ENCODE assay signal across 8 mouse cellular contexts in the genomic region with DNA sequence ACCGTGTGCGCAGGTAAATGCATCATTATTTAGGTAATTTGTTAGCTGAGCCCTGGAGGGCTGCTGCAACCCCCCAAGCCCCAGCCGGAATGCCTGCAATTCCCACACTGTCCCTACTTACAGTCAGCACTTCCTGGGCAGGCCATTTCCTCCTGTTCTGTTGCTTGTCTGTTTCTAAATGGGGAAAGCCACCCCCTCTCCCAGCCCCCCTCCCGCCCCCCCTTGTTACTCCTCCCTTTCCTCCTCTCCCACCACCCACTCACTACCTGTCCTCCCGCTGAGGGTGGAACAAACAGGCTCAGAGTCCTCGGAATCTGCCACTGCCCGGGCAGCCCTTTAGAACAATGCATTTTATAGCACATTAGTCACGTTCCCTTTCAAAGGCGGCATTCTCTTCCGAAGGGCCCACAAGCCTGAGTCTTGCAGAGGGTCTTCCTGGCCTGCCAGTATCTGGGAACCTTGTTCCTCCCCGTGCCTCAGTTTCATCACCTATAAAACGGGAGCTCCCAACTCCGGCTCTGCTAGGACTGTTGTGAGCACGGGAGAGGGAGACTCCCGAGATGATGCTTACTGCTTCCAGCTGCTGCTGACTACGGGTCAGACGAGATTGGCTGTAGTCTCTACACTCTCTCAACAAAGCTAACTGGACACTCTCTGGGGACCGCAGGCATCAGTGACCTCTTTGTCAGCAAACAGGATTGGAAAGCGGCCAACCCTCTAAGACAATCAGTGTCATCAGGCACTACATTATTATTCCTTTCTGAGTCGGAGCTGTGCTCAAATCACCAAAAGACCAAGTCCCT. TPM values are rescaled to one million over a fixed set of nuclear protein-coding genes. Genes with fewer than 3 reads are reported as not detected.
DNase-seq lines count a peak whose midpoint lies in the region; ATAC-seq and TF ChIP-seq lines count a peak whose summit lies in the region.

No protein-coding gene starts in this region.

- WGBS in heart, postnatal 0 days: 13% methylated on average over 20 of the region's 20 CpGs
- WGBS in limb, embryonic 13.5 days: 8% methylated on average over 19 of the region's 20 CpGs
- 9% methylated on average over 20 of the region's 20 CpGs for WGBS in midbrain, postnatal 0 days

- peak overlapping the region; percentile 17 for H3K9ac ChIP-seq in ES-Bruce4 (ENCODE audit: low read depth, poor library complexity, severe bottlenecking)
- H3K9ac ChIP-seq in heart, postnatal 0 days (replicated peaks; ENCODE audit: low read depth, low read length): no peak overlapping the region
- 0 out of 2 replicates have a peak overlapping the region, but pooled peaks have one; percentile 15 for H3K9ac ChIP-seq in limb, embryonic 13.5 days
- 0 out of 2 replicates have a peak overlapping the region, but pooled peaks have one; percentile 8 for H3K9ac ChIP-seq in midbrain, postnatal 0 days (replicated peaks; ENCODE audit: low read length, poor library complexity, severe bottlenecking)

- peak overlapping the region; percentile 3 for H3K4me3 ChIP-seq in ES-Bruce4 (ENCODE audit: low read depth, low read length)
- no peak overlapping the region for H3K4me3 ChIP-seq in heart, postnatal 0 days (ENCODE audit: low read depth, low read length)
- H3K4me3 ChIP-seq in limb, embryonic 13.5 days: 0 out of 2 replicates have a peak overlapping the region, but pooled peaks have one; percentile 7
- H3K4me3 ChIP-seq in midbrain, postnatal 0 days (ENCODE audit: low read depth, low read length): no peak overlapping the region

- peak overlapping the region; percentile 33 for H3K4me2 ChIP-seq in heart, postnatal 0 days (ENCODE audit: low read depth, low read length)
- peak overlapping the region; percentile 48 for H3K4me2 ChIP-seq in limb, embryonic 13.5 days (replicated peaks)
- peak overlapping the region; percentile 15; the same call in 1 of the 2 replicates for H3K4me2 ChIP-seq in midbrain, postnatal 0 days (ENCODE audit: low read depth, low read length, poor library complexity, severe bottlenecking)

- TF ChIP-seq POLR2A in ES-Bruce4 (IDR thresholded peaks at IDR 0.05; ENCODE audit: insufficient read depth, low read length): no peak

- peak overlapping the region; percentile 74 for H3K27ac ChIP-seq in ES-Bruce4 (ENCODE audit: insufficient read depth, low read length)
- H3K27ac ChIP-seq in heart, postnatal 0 days (ENCODE audit: low read depth): peak overlapping the region; percentile 69
- H3K27ac ChIP-seq in limb, embryonic 13.5 days: peak overlapping the region; percentile 64; the same call in 1 of the 2 replicates
- 0 out of 2 replicates have a peak overlapping the region, but pooled peaks have one; percentile 34 for H3K27ac ChIP-seq in midbrain, postnatal 0 days (ENCODE audit: low read depth, low read length)

- peak; percentile 68; the same call in 1 of the 2 replicates for TF ChIP-seq EP300 in ES-Bruce4 (IDR thresholded peaks at IDR 0.05; ENCODE audit: insufficient read depth, low read depth, low read length)
- no peak for TF ChIP-seq EP300 in heart, postnatal 0 days (IDR thresholded peaks at IDR 0.05; ENCODE audit: low read depth)

- H3K27me3 ChIP-seq in ES-Bruce4 (ENCODE audit: control insufficient read depth, insufficient read depth, low read length, poor library complexity, severe bottlenecking): no peaks in the 10 kb centered on the region
- H3K27me3 ChIP-seq in heart, postnatal 0 days (ENCODE audit: control insufficient read depth, insufficient read depth, low read length): no peaks in the 10 kb centered on the region
- H3K27me3 ChIP-seq in limb, embryonic 13.5 days: peaks cover 13% of the 10 kb centered on the region; the same call in 1 of the 2 replicates
- H3K27me3 ChIP-seq in midbrain, postnatal 0 days (ENCODE audit: insufficient read depth, low read length): no peaks in the 10 kb centered on the region; the same call in 1 of the 2 replicates

- peak; percentile 61 for DNase-seq in embryo, embryonic 9.5 days (ENCODE audit: extremely low spot score)
- DNase-seq in heart, postnatal 0 days (ENCODE audit: low spot score): peak; percentile 47
- peak; percentile 46 for DNase-seq in midbrain, postnatal 0 days (ENCODE audit: low spot score)
- no peak for DNase-seq in urinary bladder, adult 2 months (ENCODE audit: low spot score)
- DNase-seq in layer of hippocampus, postnatal 10 days (ENCODE audit: low spot score in 2 of 2): no peak
- no peak for DNase-seq in frontal cortex, postnatal 14 days (ENCODE audit: low spot score in 2 of 2)

- peaks cover 10% of the 10 kb centered on the region for H3K36me3 ChIP-seq in ES-Bruce4 (ENCODE audit: control insufficient read depth, insufficient read depth, low read length, poor library complexity, severe bottlenecking)
- H3K36me3 ChIP-seq in heart, postnatal 0 days (replicated peaks; ENCODE audit: control insufficient read depth, insufficient read depth, low read length): peaks cover 12% of the 10 kb centered on the region
- peaks cover 14% of the 10 kb centered on the region for H3K36me3 ChIP-seq in limb, embryonic 13.5 days
- H3K36me3 ChIP-seq in midbrain, postnatal 0 days (ENCODE audit: insufficient read depth, low read length): no peaks in the 10 kb centered on the region

- peak; percentile 43 for ATAC-seq in heart, postnatal 0 days (ENCODE audit: insufficient read depth, low read depth)
- peak; percentile 16; the same call in 1 of the 2 replicates for ATAC-seq in limb, embryonic 13.5 days (ENCODE audit: low FRiP score, low read depth)
- no peak for ATAC-seq in midbrain, postnatal 0 days (ENCODE audit: low FRiP score)

- no peaks in the 10 kb centered on the region for H3K4me1 ChIP-seq in ES-Bruce4 (ENCODE audit: control insufficient read depth, insufficient read depth, low read length)
- H3K4me1 ChIP-seq in heart, postnatal 0 days (ENCODE audit: control insufficient read depth, insufficient read depth): peaks cover 65% of the 10 kb centered on the region
- peaks cover 77% of the 10 kb centered on the region for H3K4me1 ChIP-seq in limb, embryonic 13.5 days
- H3K4me1 ChIP-seq in midbrain, postnatal 0 days (ENCODE audit: insufficient read depth, low read length): peaks cover 14% of the 10 kb centered on the region

- no peak for TF ChIP-seq CTCF in ES-Bruce4 (IDR thresholded peaks at IDR 0.05; ENCODE audit: low read depth, low read length)
- TF ChIP-seq CTCF in heart, postnatal 0 days (IDR thresholded peaks at IDR 0.05; ENCODE audit: low read depth): no peak
- TF ChIP-seq CTCF in midbrain, postnatal 0 days (IDR thresholded peaks at IDR 0.05): no peak

- H3K9me3 ChIP-seq in ES-Bruce4 (replicated peaks; ENCODE audit: control insufficient read depth, insufficient read depth, low read length, poor library complexity, severe bottlenecking): peaks cover 15% of the 10 kb centered on the region
- H3K9me3 ChIP-seq in heart, postnatal 0 days (replicated peaks; ENCODE audit: control insufficient read depth, low read length): no peaks in the 10 kb centered on the region
- no peaks in the 10 kb centered on the region for H3K9me3 ChIP-seq in limb, embryonic 13.5 days
- no peaks in the 10 kb centered on the region for H3K9me3 ChIP-seq in midbrain, postnatal 0 days (ENCODE audit: low read length)

RNA-seq across cellular contexts. Expression of a gene that starts 10.8 kb away (rescaled TPM):
- 69.9 and 85.8 TPM in 2 replicates for polyA plus RNA-seq in ES-Bruce4 (2011; ENCODE audit: insufficient read depth, insufficient read length, low read depth, missing spikeins)
- 25.5 and 37.5 TPM in 2 replicates for total RNA-seq in heart, postnatal 0 days (2014; rRNA removed; ENCODE audit: low replicate concordance)
- polyA plus RNA-seq in heart, postnatal 0 days (2015; fragmentation: Nextera tagmentation; extraction: Ambion mirVana): 10.8 and 12.4 TPM in 2 replicates
- 17.2 and 19.8 TPM in 2 replicates for polyA plus RNA-seq in limb, embryonic 13.5 days (2015; fragmentation: Nextera tagmentation; extraction: Ambion mirVana)
- total RNA-seq in midbrain, postnatal 0 days (2014; rRNA removed): 16.8 and 22.5 TPM in 2 replicates
- 7.1 and 8.9 TPM in 2 replicates for polyA plus RNA-seq in midbrain, postnatal 0 days (2015; fragmentation: Nextera tagmentation; extraction: Ambion mirVana)
- 22.2 and 30.7 TPM in 2 replicates for polyA plus RNA-seq in urinary bladder, adult 2 months (2012; rRNA removed)
- total RNA-seq in layer of hippocampus, postnatal 10 days (2021): 10 to 100 TPM in 1 of 2 experiments, 1 to 10 TPM in 1; 8.4 to 11.0 TPM

Comparison
In these comparisons a context has a peak if more than half of its experiments do, and no peak if none do; other contexts are left out.
1. H3K4me3 ChIP-seq: peak in ES-Bruce4 (single experiment) and limb, embryonic 13.5 days (single experiment); none in heart, postnatal 0 days (single experiment) and midbrain, postnatal 0 days (single experiment).
2. DNase-seq: peak in embryo, embryonic 9.5 days (single experiment), heart, postnatal 0 days (single experiment) and midbrain, postnatal 0 days (single experiment); none in urinary bladder, adult 2 months (single experiment), layer of hippocampus, postnatal 10 days (0 of 2) and frontal cortex, postnatal 14 days (0 of 2).
3. Peak in every context shown above with its lines, with median percentiles within 50 percentile points of each other: H3K27ac ChIP-seq and H3K4me2 ChIP-seq.